Mouse (Mus musculus): Measurements from ENCODE around the gene Tldc2. TPM values are rescaled to one million over a fixed set of nuclear protein-coding genes. Genes with fewer than 3 reads are reported as not detected.
A peak's percentile ranks its signal among the peaks of the same experiment; 100 is the strongest.

Tldc2 gene
- polyA plus RNA-seq, 1 experiment from 2014 or later: 0.71 TPM

GRCm38 (mm10) chr2:157129601-157130164 is 42.8 kb downstream of the Tldc2 start:
- Histone ChIP-seq H3K9me3 (ENCODE audit: low read length) (no peaks in the 10 kb centered on the region), H3K4me2 (replicated peaks; ENCODE audit: low read depth, low read length) (no peak overlapping the region), H3K4me1 (ENCODE audit: insufficient read depth, low read length) (peaks cover 8% of the 10 kb centered on the region; the same call in 1 of the 2 replicates), H3K36me3 (ENCODE audit: insufficient read depth, low read length) (0 out of 2 replicates have a peak, but pooled peaks cover 8% of the 10 kb centered on the region), H3K9ac (replicated peaks; ENCODE audit: low read length) (no peak overlapping the region), H3K27me3 (ENCODE audit: insufficient read depth, low read length) (no peaks in the 10 kb centered on the region), H3K4me3 (ENCODE audit: low read length) (no peak overlapping the region), H3K27ac (ENCODE audit: low read length) (no peak overlapping the region)
- 68% methylated on average over 11 of the region's 11 CpGs for WGBS
- no peak for ATAC-seq (ENCODE audit: low FRiP score, low TSS enrichment)

GRCm38 (mm10) chr2:157130813-157131514 is 44.1 kb downstream of the Tldc2 start:
- H3K4me2 ChIP-seq (replicated peaks; ENCODE audit: low read depth, low read length): no peak overlapping the region
- H3K27ac ChIP-seq (ENCODE audit: low read length): no peak overlapping the region

GRCm38 (mm10) chr2:157132086-157132485 is 45.2 kb downstream of the Tldc2 start:
- no peak overlapping the region for H3K27ac ChIP-seq (ENCODE audit: low read length)
- no peak overlapping the region for H3K9ac ChIP-seq (replicated peaks; ENCODE audit: low read length)
- no peaks in the 10 kb centered on the region for H3K9me3 ChIP-seq (ENCODE audit: low read length)
- WGBS: 78% methylated on average over 1 of the region's 1 CpGs
- no peak overlapping the region for H3K4me2 ChIP-seq (replicated peaks; ENCODE audit: low read depth, low read length)
- no peak for ATAC-seq (ENCODE audit: low FRiP score, low TSS enrichment)
- 0 out of 2 replicates have a peak, but pooled peaks cover 5% of the 10 kb centered on the region for H3K36me3 ChIP-seq (ENCODE audit: insufficient read depth, low read length)
- no peak overlapping the region for H3K4me3 ChIP-seq (ENCODE audit: low read length)
- no peaks in the 10 kb centered on the region for H3K27me3 ChIP-seq (ENCODE audit: insufficient read depth, low read length)
- peaks cover 8% of the 10 kb centered on the region; the same call in 1 of the 2 replicates for H3K4me1 ChIP-seq (ENCODE audit: insufficient read depth, low read length)

More at GRCm38 (mm10) chr2:157130813-157131514, 44.1 kb downstream of the Tldc2 start:
- WGBS: 83% methylated on average over 8 of the region's 8 CpGs
- Histone ChIP-seq H3K27me3 (ENCODE audit: insufficient read depth, low read length) (no peaks in the 10 kb centered on the region), H3K36me3 (ENCODE audit: insufficient read depth, low read length) (0 out of 2 replicates have a peak, but pooled peaks cover 6% of the 10 kb centered on the region), H3K4me1 (ENCODE audit: insufficient read depth, low read length) (peaks cover 8% of the 10 kb centered on the region; the same call in 1 of the 2 replicates), H3K9me3 (ENCODE audit: low read length) (no peaks in the 10 kb centered on the region), H3K4me3 (ENCODE audit: low read length) (no peak overlapping the region), H3K9ac (replicated peaks; ENCODE audit: low read length) (no peak overlapping the region)
- no peak for ATAC-seq (ENCODE audit: low FRiP score, low TSS enrichment)

- no peak overlapping the region for H3K4me3 ChIP-seq (ENCODE audit: low read length)
- 83% methylated on average over 3 of the region's 3 CpGs for WGBS
- H3K9me3 ChIP-seq (ENCODE audit: low read length): no peaks in the 10 kb centered on the region
- H3K4me1 ChIP-seq (ENCODE audit: insufficient read depth, low read length): peaks cover 8% of the 10 kb centered on the region; the same call in 1 of the 2 replicates
- H3K4me2 ChIP-seq (replicated peaks; ENCODE audit: low read depth, low read length): no peak overlapping the region
- no peak overlapping the region for H3K9ac ChIP-seq (replicated peaks; ENCODE audit: low read length)
- H3K27me3 ChIP-seq (ENCODE audit: insufficient read depth, low read length): no peaks in the 10 kb centered on the region
- H3K27ac ChIP-seq (ENCODE audit: low read length): no peak overlapping the region
- H3K36me3 ChIP-seq (ENCODE audit: insufficient read depth, low read length): 0 out of 2 replicates have a peak, but pooled peaks cover 5% of the 10 kb centered on the region
- ATAC-seq (ENCODE audit: low FRiP score, low TSS enrichment): no peak
These were observed 46.1 kb downstream of the Tldc2 start for GRCm38 (mm10) chr2:157132686-157133540.

GRCm38 (mm10) chr2:157133769-157134478 is 47.1 kb downstream of the Tldc2 start:
- Histone ChIP-seq H3K36me3 (ENCODE audit: insufficient read depth, low read length) (0 out of 2 replicates have a peak, but pooled peaks cover 1% of the 10 kb centered on the region), H3K9me3 (ENCODE audit: low read length) (no peaks in the 10 kb centered on the region), H3K4me1 (ENCODE audit: insufficient read depth, low read length) (peaks cover 8% of the 10 kb centered on the region; the same call in 1 of the 2 replicates), H3K27ac (ENCODE audit: low read length) (peak overlapping the region; percentile 87; the same call in 1 of the 2 replicates), H3K9ac (replicated peaks; ENCODE audit: low read length) (peak overlapping the region; percentile 80), H3K4me3 (ENCODE audit: low read length) (peak overlapping the region; percentile 73), H3K27me3 (ENCODE audit: insufficient read depth, low read length) (no peaks in the 10 kb centered on the region), H3K4me2 (replicated peaks; ENCODE audit: low read depth, low read length) (peak overlapping the region; percentile 87)
- 19% methylated on average over 11 of the region's 11 CpGs for WGBS
- no peak for ATAC-seq (ENCODE audit: low FRiP score, low TSS enrichment)

- H3K4me1 ChIP-seq (ENCODE audit: insufficient read depth, low read length): peaks cover 8% of the 10 kb centered on the region; the same call in 1 of the 2 replicates
- no peaks in the 10 kb centered on the region for H3K36me3 ChIP-seq (ENCODE audit: insufficient read depth, low read length)
- H3K9ac ChIP-seq (replicated peaks; ENCODE audit: low read length): peak overlapping the region; percentile 80
- no peaks in the 10 kb centered on the region for H3K9me3 ChIP-seq (ENCODE audit: low read length)
- no peaks in the 10 kb centered on the region for H3K27me3 ChIP-seq (ENCODE audit: insufficient read depth, low read length)
- H3K4me2 ChIP-seq (replicated peaks; ENCODE audit: low read depth, low read length): peak overlapping the region; percentile 87
- H3K4me3 ChIP-seq (ENCODE audit: low read length): peak overlapping the region; percentile 73
- peak; percentile 79 for ATAC-seq (ENCODE audit: low FRiP score, low TSS enrichment)
- peak overlapping the region; percentile 87 for H3K27ac ChIP-seq (ENCODE audit: low read length)
- under 1% methylated on average over 25 of the region's 25 CpGs for WGBS
These were observed 47.6 kb downstream of the Tldc2 start for GRCm38 (mm10) chr2:157134479-157134931.

GRCm38 (mm10) chr2:157135014-157135413 is 48.2 kb downstream of the Tldc2 start, which contains the start of gene Samhd1:
Gene Samhd1 (minus strand): TSS chr2:157135265.
- Histone ChIP-seq H3K9ac (replicated peaks; ENCODE audit: low read length) (peak within 1 kb of the TSS; percentile 80), H3K27me3 (ENCODE audit: insufficient read depth, low read length) (no peaks in the 10 kb centered on the region), H3K4me3 (ENCODE audit: low read length) (peak within 1 kb of the TSS; percentile 73), H3K27ac (ENCODE audit: low read length) (peak within 1 kb of the TSS; percentile 87), H3K9me3 (ENCODE audit: low read length) (no peaks in the 10 kb centered on the region), H3K4me1 (ENCODE audit: insufficient read depth, low read length) (peaks cover 8% of the 10 kb centered on the region; the same call in 1 of the 2 replicates), H3K36me3 (ENCODE audit: insufficient read depth, low read length) (no peaks in the 10 kb centered on the region), H3K4me2 (replicated peaks; ENCODE audit: low read depth, low read length) (peak within 1 kb of the TSS; percentile 87)
- peak; percentile 95 for ATAC-seq (ENCODE audit: low FRiP score, low TSS enrichment)
- WGBS: under 1% methylated on average over 32 of the region's 32 CpGs

GRCm38 (mm10) chr2:157135529-157136120 is 48.8 kb downstream of the Tldc2 start:
- ATAC-seq (ENCODE audit: low FRiP score, low TSS enrichment): no peak
- Histone ChIP-seq H3K4me3 (ENCODE audit: low read length) (peak overlapping the region; percentile 73), H3K4me2 (replicated peaks; ENCODE audit: low read depth, low read length) (peak overlapping the region; percentile 87), H3K9ac (replicated peaks; ENCODE audit: low read length) (peak overlapping the region; percentile 80), H3K27ac (ENCODE audit: low read length) (peak overlapping the region; percentile 87), H3K27me3 (ENCODE audit: insufficient read depth, low read length) (no peaks in the 10 kb centered on the region), H3K9me3 (ENCODE audit: low read length) (no peaks in the 10 kb centered on the region), H3K36me3 (ENCODE audit: insufficient read depth, low read length) (no peaks in the 10 kb centered on the region), H3K4me1 (ENCODE audit: insufficient read depth, low read length) (peaks cover 8% of the 10 kb centered on the region; the same call in 1 of the 2 replicates)
- 69% methylated on average over 10 of the region's 10 CpGs for WGBS

All from kidney, embryonic 16.5 days (tissue).